Mouse (Mus musculus) stomach, embryonic 14.5 days (tissue): ENCODE measurements around the gene Ryr3. TPM values are rescaled to one million over a fixed set of nuclear protein-coding genes. Genes with fewer than 3 reads are reported as not detected.

Source experiments
- ATAC-seq: fragments of 200-750 bp; cut with Nextera tagmentation; 2 replicates; pipeline ENCODE4 v1.8.0; 2017; ENCODE audit warnings: low read depth, moderate TSS enrichment; ENCODE audit not compliant: insufficient number of reproducible peaks, insufficient read depth, low FRiP score
- H3K27ac ChIP-seq: fragments of 300-500 bp; sonication (generic); 2 replicates; pipeline ENCODE4 v1.5.1; 2014; ENCODE audit warnings: mild to moderate bottlenecking, low read length, moderate library complexity, mixed read lengths
- H3K27me3 ChIP-seq: fragments of 300-500 bp; sonication (generic); 2 replicates; pipeline ENCODE4 v1.6.1; 2014; ENCODE audit warnings: low read length, control low read depth, mixed read lengths; ENCODE audit not compliant: control insufficient read depth, insufficient read depth
- H3K36me3 ChIP-seq: fragments of 300-500 bp; sonication (generic); 2 replicates; pipeline ENCODE4 v1.6.1; 2014; ENCODE audit warnings: mild to moderate bottlenecking, control low read depth, low read length, moderate library complexity, mixed read lengths; ENCODE audit not compliant: control insufficient read depth, insufficient read depth
- H3K4me1 ChIP-seq: fragments of 300-500 bp; sonication (generic); 2 replicates; pipeline ENCODE4 v1.6.1; 2014; ENCODE audit warnings: low read length, control low read depth, mixed read lengths; ENCODE audit not compliant: control insufficient read depth, insufficient read depth
- H3K4me2 ChIP-seq: fragments of 300-500 bp; sonication (generic); replicated peaks from 2 replicates; pipeline ENCODE4 v1.6.1; 2014; ENCODE audit warnings: low read depth, low read length, control low read depth
- H3K4me3 ChIP-seq: fragments of 300-500 bp; sonication (generic); 2 replicates; pipeline ENCODE4 v1.5.1; 2014; ENCODE audit warnings: low read depth, low read length, control low read depth
- H3K9ac ChIP-seq: fragments of 300-500 bp; sonication (generic); replicated peaks from 2 replicates; pipeline ENCODE4 v1.6.1; 2014; ENCODE audit warnings: low read depth, mild to moderate bottlenecking, control low read depth, low read length, moderate library complexity, mixed read lengths
- H3K9me3 ChIP-seq: fragments of 300-500 bp; sonication (generic); 2 replicates; pipeline ENCODE4 v1.6.1; 2016; ENCODE audit warnings: low read depth, low read length, control low read depth; ENCODE audit not compliant: control insufficient read depth
- WGBS: fragments of 180-500 bp; shearing (Covaris S2); extraction: QIAGEN DNeasy Blood & Tissue Kit; methylation state at CpG from one replicate; pipeline ENCODE4 v1.1.7; 2014; 5-methylcytosine and 5-hydroxymethylcytosine counted together
- polyA plus RNA-seq: library from polyadenylated mRNA; unstranded; fragments of >200 nt; fragmentation: Nextera tagmentation; extraction: Ambion mirVana; gene quantifications from 2 replicates; pipeline ENCODE4 v1.2.1, GENCODE M21; 2014

Gene Ryr3
- polyA plus RNA-seq, 1 experiment from 2014 or later = 10.8 TPM

DNA sequence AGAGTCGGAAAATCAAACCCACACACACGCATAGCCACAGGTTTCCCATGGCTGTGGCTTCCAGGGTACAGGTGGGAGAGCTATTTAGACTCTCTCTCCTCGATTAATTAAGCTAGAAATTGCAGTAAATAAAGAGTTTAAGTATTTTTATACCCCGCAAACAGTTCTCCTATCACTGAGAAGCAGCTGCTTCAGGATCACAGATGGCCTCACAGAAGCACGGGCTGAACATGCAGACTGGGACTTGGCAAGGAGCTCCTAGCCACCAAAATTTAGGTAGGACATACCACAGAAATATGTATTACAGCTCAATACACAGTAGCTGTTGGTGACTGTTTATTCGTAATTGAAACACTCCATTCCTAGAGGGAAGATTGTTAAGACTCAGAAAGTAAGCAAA, 14.0 kb downstream of the Ryr3 start:
- no peak overlapping the region for H3K4me3 ChIP-seq
- H3K4me2 ChIP-seq = no peak overlapping the region
- H3K36me3 ChIP-seq = no peaks in the 10 kb centered on the region
- no peaks in the 10 kb centered on the region for H3K27me3 ChIP-seq
- no peak overlapping the region for H3K9ac ChIP-seq
- WGBS = 81% methylated on average over 6 of the region's 6 CpGs
- H3K4me1 ChIP-seq = no peaks in the 10 kb centered on the region
- H3K9me3 ChIP-seq = no peaks in the 10 kb centered on the region
- no peak overlapping the region for H3K27ac ChIP-seq
- no peak for ATAC-seq

DNA sequence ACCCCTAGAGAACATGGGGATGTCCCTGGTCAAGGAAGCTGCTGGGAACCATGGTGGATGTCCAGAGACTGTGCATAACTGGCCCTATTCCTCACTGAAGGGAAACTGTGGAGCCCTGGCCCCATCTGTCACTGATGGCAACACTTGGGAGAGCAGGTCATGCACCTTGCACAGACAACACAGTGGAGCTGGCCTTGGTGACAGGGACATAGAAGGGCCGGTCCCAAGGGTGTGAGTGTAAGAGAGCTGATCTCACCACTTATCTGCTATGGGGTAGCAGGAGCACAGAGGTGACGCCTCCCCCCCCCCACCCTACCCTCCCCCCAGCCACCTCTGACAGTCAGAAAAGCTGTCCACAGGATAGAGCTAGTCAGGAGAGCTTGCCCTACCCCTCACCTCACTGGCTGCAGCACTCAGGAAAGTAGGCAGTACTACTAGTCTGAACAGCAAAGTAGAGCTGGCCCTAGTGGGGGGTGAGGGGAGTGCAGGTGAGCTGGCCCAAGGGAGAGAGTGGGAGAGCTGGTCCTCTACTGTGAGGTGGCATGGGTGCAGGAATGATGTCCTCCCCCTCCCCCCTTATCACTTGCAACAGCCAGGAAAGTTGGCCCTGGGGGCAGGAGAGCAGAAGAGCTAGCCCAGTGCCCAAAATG, 17.7 kb downstream of the Ryr3 start:
- WGBS = 80% methylated on average over 2 of the region's 2 CpGs
- H3K4me2 ChIP-seq = no peak overlapping the region
- H3K27me3 ChIP-seq = no peaks in the 10 kb centered on the region
- H3K36me3 ChIP-seq = no peaks in the 10 kb centered on the region
- H3K9me3 ChIP-seq = no peaks in the 10 kb centered on the region
- H3K9ac ChIP-seq = no peak overlapping the region
- H3K27ac ChIP-seq = no peak overlapping the region
- peak; percentile 33; the same call in 1 of the 2 replicates for ATAC-seq
- no peaks in the 10 kb centered on the region for H3K4me1 ChIP-seq
- no peak overlapping the region for H3K4me3 ChIP-seq

DNA sequence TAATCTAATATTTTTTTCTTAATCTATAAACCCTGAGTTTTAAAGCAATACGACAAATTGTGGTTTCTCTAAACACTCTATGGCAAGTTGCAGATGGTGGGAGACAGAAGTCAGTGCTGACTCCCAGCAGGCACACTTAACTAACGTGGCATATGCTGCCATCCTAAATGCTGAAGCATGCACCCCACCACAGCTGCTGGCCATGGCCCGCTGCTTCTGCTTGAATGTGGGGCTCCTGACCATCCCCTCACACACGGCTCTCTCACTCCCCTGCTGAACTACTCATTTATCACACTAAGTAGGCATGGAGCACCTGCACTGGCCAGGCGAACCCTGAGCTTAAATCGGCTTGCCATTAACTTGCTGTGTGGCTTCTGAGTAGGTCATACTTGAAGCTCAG, 29.7 kb downstream of the Ryr3 start:
- no peak overlapping the region for H3K4me3 ChIP-seq
- no peaks in the 10 kb centered on the region for H3K9me3 ChIP-seq
- WGBS = 60% methylated on average over 6 of the region's 6 CpGs
- no peaks in the 10 kb centered on the region for H3K36me3 ChIP-seq
- no peak overlapping the region for H3K4me2 ChIP-seq
- H3K27ac ChIP-seq = no peak overlapping the region
- no peak for ATAC-seq
- H3K4me1 ChIP-seq = no peaks in the 10 kb centered on the region
- no peak overlapping the region for H3K9ac ChIP-seq
- H3K27me3 ChIP-seq = no peaks in the 10 kb centered on the region

DNA sequence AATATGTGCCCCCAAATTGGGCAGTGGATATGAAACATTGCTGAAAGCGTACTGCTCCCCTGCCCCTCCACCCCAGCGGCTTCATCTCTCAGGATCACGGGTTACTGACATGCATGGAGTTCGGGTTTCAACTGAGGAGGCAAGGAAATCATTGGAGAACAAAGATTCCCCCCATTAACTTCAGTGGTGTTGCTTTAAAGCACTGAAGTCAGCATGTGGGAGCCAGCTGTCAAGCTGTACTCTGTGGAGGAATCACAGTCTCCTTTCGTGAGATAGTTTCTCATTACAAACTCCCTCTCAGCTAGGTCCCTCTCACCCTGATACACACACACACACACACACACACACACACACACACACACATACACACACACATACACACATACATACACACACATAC, 35.2 kb downstream of the Ryr3 start:
- no peak for ATAC-seq
- WGBS = 41% methylated on average over 5 of the region's 5 CpGs
- no peak overlapping the region for H3K27ac ChIP-seq

DNA sequence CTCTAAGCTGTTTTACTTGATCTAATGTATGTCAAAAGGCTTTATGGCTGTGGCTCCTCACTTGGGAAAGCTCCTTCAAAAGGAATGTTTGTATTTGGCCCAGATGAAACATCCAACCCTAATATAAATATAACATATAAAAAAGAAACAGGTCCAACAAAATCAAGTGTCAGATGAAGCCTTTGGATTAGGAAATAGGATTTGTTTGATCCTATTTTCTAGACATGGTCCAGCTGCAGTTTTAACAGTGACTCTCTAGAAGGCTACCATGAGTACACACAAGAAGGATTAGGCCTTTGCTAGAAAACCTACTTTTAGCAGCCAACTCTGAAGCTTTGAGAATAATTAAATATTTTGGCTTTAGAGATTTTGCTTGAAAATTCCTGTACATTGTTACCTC, 38.8 kb downstream of the Ryr3 start:
- Histone ChIP-seq H3K27ac (no peak overlapping the region), H3K36me3 (no peaks in the 10 kb centered on the region)
- no peak; the same call in 1 of the 2 replicates for ATAC-seq

More for the DNA sequence above, 35.2 kb downstream of the Ryr3 start:
- no peaks in the 10 kb centered on the region for H3K27me3 ChIP-seq
- H3K4me3 ChIP-seq = no peak overlapping the region
- no peaks in the 10 kb centered on the region for H3K4me1 ChIP-seq
- H3K9me3 ChIP-seq = no peaks in the 10 kb centered on the region
- H3K9ac ChIP-seq = no peak overlapping the region
- H3K4me2 ChIP-seq = no peak overlapping the region
- H3K36me3 ChIP-seq = no peaks in the 10 kb centered on the region

DNA sequence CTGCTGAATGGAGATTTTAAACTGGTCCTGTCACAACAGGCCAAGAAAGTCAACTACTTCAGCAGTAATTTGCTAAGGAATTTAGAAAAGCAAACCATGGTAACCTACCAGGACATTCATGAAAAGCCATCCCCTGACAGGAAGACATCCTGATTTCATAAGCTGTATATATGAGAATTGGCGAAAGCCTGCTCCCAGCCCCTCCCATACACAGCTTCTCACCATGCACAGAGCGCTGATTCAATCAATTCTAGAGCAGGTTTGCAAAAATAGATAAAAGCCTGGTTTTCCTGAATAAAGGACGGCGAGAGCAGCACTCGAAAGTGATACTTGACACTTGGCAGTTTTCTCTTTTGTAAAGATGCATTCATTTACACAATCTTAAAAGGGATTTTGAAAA, 40.6 kb downstream of the Ryr3 start:
- no peak overlapping the region for H3K9ac ChIP-seq
- no peak overlapping the region for H3K4me2 ChIP-seq
- WGBS = 65% methylated on average over 5 of the region's 5 CpGs
- no peaks in the 10 kb centered on the region for H3K4me1 ChIP-seq
- no peak overlapping the region for H3K27ac ChIP-seq
- no peaks in the 10 kb centered on the region for H3K36me3 ChIP-seq
- H3K27me3 ChIP-seq = no peaks in the 10 kb centered on the region
- no peaks in the 10 kb centered on the region for H3K9me3 ChIP-seq
- ATAC-seq = no peak
- no peak overlapping the region for H3K4me3 ChIP-seq

More for the DNA sequence above, 38.8 kb downstream of the Ryr3 start:
- H3K4me2 ChIP-seq = no peak overlapping the region
- H3K9ac ChIP-seq = no peak overlapping the region
- no peaks in the 10 kb centered on the region for H3K27me3 ChIP-seq
- no peaks in the 10 kb centered on the region for H3K9me3 ChIP-seq
- H3K4me3 ChIP-seq = no peak overlapping the region
- no peaks in the 10 kb centered on the region for H3K4me1 ChIP-seq

DNA sequence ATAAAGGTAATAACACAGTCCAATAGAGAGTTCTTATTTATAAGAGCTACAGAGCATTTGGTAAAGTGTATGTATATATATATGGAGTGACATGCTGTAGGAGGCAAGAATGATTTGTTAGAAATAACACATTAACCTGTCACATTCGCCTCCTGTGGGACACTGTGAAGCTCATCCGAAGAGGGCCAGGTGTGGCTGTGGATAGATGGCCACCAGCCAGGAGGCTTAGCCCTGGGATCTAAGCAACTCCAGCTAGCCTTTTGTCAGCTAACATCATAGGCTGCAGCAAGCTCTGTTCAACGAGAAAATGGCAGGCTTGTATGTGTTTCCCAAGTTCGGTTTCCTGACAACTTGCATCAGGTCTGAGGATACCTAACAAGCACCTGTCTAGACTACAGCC, 48.8 kb downstream of the Ryr3 start:
- Histone ChIP-seq H3K27me3 (no peaks in the 10 kb centered on the region), H3K9me3 (no peaks in the 10 kb centered on the region), H3K4me2 (no peak overlapping the region), H3K9ac (no peak overlapping the region), H3K36me3 (no peaks in the 10 kb centered on the region), H3K4me3 (no peak overlapping the region), H3K27ac (no peak overlapping the region), H3K4me1 (no peaks in the 10 kb centered on the region)
- no peak for ATAC-seq
- 76% methylated on average over 4 of the region's 4 CpGs for WGBS

DNA sequence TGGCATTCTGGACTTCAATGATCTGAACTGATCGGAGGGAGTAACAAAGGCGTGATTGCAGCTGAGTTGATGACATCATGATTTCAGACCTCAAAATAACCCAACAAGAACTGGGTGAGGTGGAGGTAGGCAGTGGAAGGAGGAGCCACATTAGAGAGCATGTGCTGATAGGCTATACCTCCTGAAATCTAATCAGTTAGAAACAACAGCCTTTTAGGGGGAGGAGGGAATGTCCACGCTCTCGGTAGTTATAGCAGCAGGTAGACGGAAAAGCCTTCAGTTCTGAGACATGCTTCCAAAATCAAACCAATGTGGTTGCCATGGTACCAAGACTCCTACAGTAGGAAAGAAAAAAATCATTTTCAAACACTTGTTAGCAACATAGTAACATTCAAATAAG, 55.4 kb downstream of the Ryr3 start:
- Histone ChIP-seq H3K9me3 (no peaks in the 10 kb centered on the region), H3K4me1 (no peaks in the 10 kb centered on the region), H3K4me3 (no peak overlapping the region), H3K36me3 (no peaks in the 10 kb centered on the region), H3K27ac (no peak overlapping the region), H3K27me3 (no peaks in the 10 kb centered on the region), H3K4me2 (no peak overlapping the region), H3K9ac (no peak overlapping the region)
- ATAC-seq = no peak
- 83% methylated on average over 5 of the region's 5 CpGs for WGBS

DNA sequence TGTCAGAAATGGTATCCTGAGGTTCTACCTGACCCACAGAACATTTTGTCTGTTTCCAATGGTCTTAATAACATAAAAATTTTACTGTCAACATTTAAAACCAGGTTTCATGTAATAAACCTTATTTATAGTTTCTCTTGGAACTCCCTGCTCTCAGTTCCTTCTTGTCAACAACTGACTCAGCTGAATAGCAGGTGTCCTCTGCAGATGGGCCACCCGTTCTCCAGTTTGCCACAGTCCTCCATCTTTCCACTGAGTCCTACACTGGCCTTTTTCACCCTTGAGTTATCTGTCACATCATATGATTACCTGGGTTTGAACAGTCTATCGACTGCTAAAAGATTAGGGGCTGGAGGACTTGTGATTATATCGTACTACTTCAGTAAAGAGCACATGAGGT, 79.1 kb downstream of the Ryr3 start:
- Histone ChIP-seq H3K9ac (no peak overlapping the region), H3K4me3 (no peak overlapping the region), H3K4me1 (no peaks in the 10 kb centered on the region), H3K36me3 (no peaks in the 10 kb centered on the region), H3K9me3 (no peaks in the 10 kb centered on the region), H3K4me2 (no peak overlapping the region), H3K27me3 (no peaks in the 10 kb centered on the region), H3K27ac (no peak overlapping the region)
- 73% methylated on average over 3 of the region's 3 CpGs for WGBS
- no peak for ATAC-seq
